Mouse (Mus musculus) large intestine, adult 2 months (tissue): ENCODE measurements around the gene Vps8. TPM values are rescaled to one million over a fixed set of nuclear protein-coding genes. Genes with fewer than 3 reads are reported as not detected.

Experiments
- polyA plus RNA-seq: library from polyadenylated mRNA; depleted of rRNA; stranded (reverse); fragments of >200 nt; gene quantifications from 2 replicates; pipeline ENCODE4 v1.2.3, GENCODE M21; 2012; rRNA removed

The Vps8 gene
- polyA plus RNA-seq, 1 experiment, result 7.1 TPM

Other genes with a start within 250 kb of the Vps8 start
- 13.7 and 16.1 TPM in 2 replicates for gene Ephb3, start 218.4 kb upstream of the Vps8 start, polyA plus RNA-seq